Mouse (Mus musculus): ENCODE results near the gene Mark3. TPM values are rescaled to one million over a fixed set of nuclear protein-coding genes. Genes with fewer than 3 reads are reported as not detected.
A peak's percentile ranks its signal among the peaks of the same experiment; 100 is the strongest.

Gene Mark3
- polyA plus RNA-seq, 1 experiment from 2014 or later, result 70.5 TPM

- peak overlapping the region; percentile 48 for H3K4me2 ChIP-seq (ENCODE audit: low read depth, low read length)
- peak; percentile 35 for ATAC-seq (replicated peaks; ENCODE audit: insufficient number of reproducible peaks, low FRiP score, low TSS enrichment, low read depth)
- 0 out of 2 replicates have a peak, but pooled peaks cover 7% of the 10 kb centered on the region for H3K4me1 ChIP-seq (ENCODE audit: control insufficient read depth, insufficient read depth, low read length)
- H3K4me3 ChIP-seq (ENCODE audit: low read depth, low read length), result peak overlapping the region; percentile 22
- H3K9ac ChIP-seq (replicated peaks; ENCODE audit: low read length), result peak overlapping the region; percentile 50
- no peaks in the 10 kb centered on the region for H3K9me3 ChIP-seq (replicated peaks; ENCODE audit: control insufficient read depth, low read length)
- H3K36me3 ChIP-seq (replicated peaks; ENCODE audit: control insufficient read depth, insufficient read depth, low read depth, low read length), result no peaks in the 10 kb centered on the region
- peak overlapping the region; percentile 28; the same call in 1 of the 2 replicates for H3K27ac ChIP-seq (replicated peaks; ENCODE audit: low read depth, low read length)
- DNase-seq (ENCODE audit: low spot score), result peak; percentile 99
- peaks cover 28% of the 10 kb centered on the region for H3K27me3 ChIP-seq (ENCODE audit: control insufficient read depth, insufficient read depth, low read length)
- 0% methylated on average over 8 of the region's 8 CpGs for WGBS
Measured at GRCm38 (mm10) chr12:111668457-111668912, 94.2 kb downstream of the Mark3 start.

- 60% methylated on average over 23 of the region's 23 CpGs for WGBS
- 0 out of 2 replicates have a peak, but pooled peaks cover 7% of the 10 kb centered on the region for H3K4me1 ChIP-seq (ENCODE audit: control insufficient read depth, insufficient read depth, low read length)
- peak overlapping the region; percentile 50; the same call in 1 of the 2 replicates for H3K9ac ChIP-seq (replicated peaks; ENCODE audit: low read length)
- H3K4me2 ChIP-seq (ENCODE audit: low read depth, low read length), result peak overlapping the region; percentile 48
- H3K27ac ChIP-seq (replicated peaks; ENCODE audit: low read depth, low read length), result peak overlapping the region; percentile 28; the same call in 1 of the 2 replicates
- DNase-seq (ENCODE audit: low spot score) (no peak), ATAC-seq (replicated peaks; ENCODE audit: insufficient number of reproducible peaks, low FRiP score, low TSS enrichment, low read depth) (no peak)
- no peaks in the 10 kb centered on the region for H3K9me3 ChIP-seq (replicated peaks; ENCODE audit: control insufficient read depth, low read length)
- peaks cover 34% of the 10 kb centered on the region for H3K27me3 ChIP-seq (ENCODE audit: control insufficient read depth, insufficient read depth, low read length)
- H3K36me3 ChIP-seq (replicated peaks; ENCODE audit: control insufficient read depth, insufficient read depth, low read depth, low read length), result no peaks in the 10 kb centered on the region
- H3K4me3 ChIP-seq (ENCODE audit: low read depth, low read length), result no peak overlapping the region
Measured at GRCm38 (mm10) chr12:111669000-111669788, 94.9 kb downstream of the Mark3 start.

GRCm38 (mm10) chr12:111669961-111670360, 95.6 kb downstream of the Mark3 start:
- H3K4me2 ChIP-seq (ENCODE audit: low read depth, low read length), result peak overlapping the region; percentile 94
- ATAC-seq (replicated peaks; ENCODE audit: insufficient number of reproducible peaks, low FRiP score, low TSS enrichment, low read depth) (no peak), DNase-seq (ENCODE audit: low spot score) (no peak)
- H3K27me3 ChIP-seq (ENCODE audit: control insufficient read depth, insufficient read depth, low read length), result peaks cover 34% of the 10 kb centered on the region
- no peaks in the 10 kb centered on the region for H3K36me3 ChIP-seq (replicated peaks; ENCODE audit: control insufficient read depth, insufficient read depth, low read depth, low read length)
- H3K9me3 ChIP-seq (replicated peaks; ENCODE audit: control insufficient read depth, low read length), result no peaks in the 10 kb centered on the region
- no peak overlapping the region for H3K27ac ChIP-seq (replicated peaks; ENCODE audit: low read depth, low read length)
- H3K4me1 ChIP-seq (ENCODE audit: control insufficient read depth, insufficient read depth, low read length), result 0 out of 2 replicates have a peak, but pooled peaks cover 7% of the 10 kb centered on the region
- peak overlapping the region; percentile 42; the same call in 1 of the 2 replicates for H3K4me3 ChIP-seq (ENCODE audit: low read depth, low read length)
- peak overlapping the region; percentile 47; the same call in 1 of the 2 replicates for H3K9ac ChIP-seq (replicated peaks; ENCODE audit: low read length)
- WGBS, result 50% methylated on average over 8 of the region's 8 CpGs

- no peak overlapping the region for H3K27ac ChIP-seq (replicated peaks; ENCODE audit: low read depth, low read length)
- no peaks in the 10 kb centered on the region for H3K9me3 ChIP-seq (replicated peaks; ENCODE audit: control insufficient read depth, low read length)
- H3K4me1 ChIP-seq (ENCODE audit: control insufficient read depth, insufficient read depth, low read length), result 0 out of 2 replicates have a peak, but pooled peaks cover 7% of the 10 kb centered on the region
- no peaks in the 10 kb centered on the region for H3K36me3 ChIP-seq (replicated peaks; ENCODE audit: control insufficient read depth, insufficient read depth, low read depth, low read length)
- H3K4me3 ChIP-seq (ENCODE audit: low read depth, low read length), result peak overlapping the region; percentile 42
- WGBS, result 4% methylated on average over 29 of the region's 29 CpGs
- peak overlapping the region; percentile 47 for H3K9ac ChIP-seq (replicated peaks; ENCODE audit: low read length)
- ATAC-seq (replicated peaks; ENCODE audit: insufficient number of reproducible peaks, low FRiP score, low TSS enrichment, low read depth), result no peak; the same call in 1 of the 2 replicates
- peaks cover 34% of the 10 kb centered on the region for H3K27me3 ChIP-seq (ENCODE audit: control insufficient read depth, insufficient read depth, low read length)
- H3K4me2 ChIP-seq (ENCODE audit: low read depth, low read length), result peak overlapping the region; percentile 94
- no peak for DNase-seq (ENCODE audit: low spot score)
Measured at GRCm38 (mm10) chr12:111670371-111670971, 96.1 kb downstream of the Mark3 start.

- H3K4me3 ChIP-seq (ENCODE audit: low read depth, low read length), result peak overlapping the region; percentile 42
- H3K4me1 ChIP-seq (ENCODE audit: control insufficient read depth, insufficient read depth, low read length), result 0 out of 2 replicates have a peak, but pooled peaks cover 7% of the 10 kb centered on the region
- no peak for DNase-seq (ENCODE audit: low spot score)
- H3K27ac ChIP-seq (replicated peaks; ENCODE audit: low read depth, low read length), result no peak overlapping the region
- no peak for ATAC-seq (replicated peaks; ENCODE audit: insufficient number of reproducible peaks, low FRiP score, low TSS enrichment, low read depth)
- no peaks in the 10 kb centered on the region for H3K9me3 ChIP-seq (replicated peaks; ENCODE audit: control insufficient read depth, low read length)
- WGBS, result 1% methylated on average over 35 of the region's 35 CpGs
- peak overlapping the region; percentile 94 for H3K4me2 ChIP-seq (ENCODE audit: low read depth, low read length)
- H3K36me3 ChIP-seq (replicated peaks; ENCODE audit: control insufficient read depth, insufficient read depth, low read depth, low read length), result no peaks in the 10 kb centered on the region
- H3K27me3 ChIP-seq (ENCODE audit: control insufficient read depth, insufficient read depth, low read length), result peaks cover 34% of the 10 kb centered on the region
- H3K9ac ChIP-seq (replicated peaks; ENCODE audit: low read length), result peak overlapping the region; percentile 47
Measured at GRCm38 (mm10) chr12:111670976-111671375, 96.7 kb downstream of the Mark3 start.

- no peak for ATAC-seq (replicated peaks; ENCODE audit: insufficient number of reproducible peaks, low FRiP score, low TSS enrichment, low read depth)
- WGBS, result under 1% methylated on average over 34 of the region's 34 CpGs
- H3K4me1 ChIP-seq (ENCODE audit: control insufficient read depth, insufficient read depth, low read length), result 0 out of 2 replicates have a peak, but pooled peaks cover 7% of the 10 kb centered on the region
Measured at GRCm38 (mm10) chr12:111671431-111671902, 97.1 kb downstream of the Mark3 start.

GRCm38 (mm10) chr12:111672176-111672575, 97.9 kb downstream of the Mark3 start, which contains the start of gene Ckb:
Ckb (minus strand) TSS chr12:111672338.
- DNase-seq (ENCODE audit: low spot score) (peak; percentile 88), ATAC-seq (replicated peaks; ENCODE audit: insufficient number of reproducible peaks, low FRiP score, low TSS enrichment, low read depth) (peak; percentile 72)
- Histone ChIP-seq H3K4me2 (ENCODE audit: low read depth, low read length) (peak within 1 kb of the TSS; percentile 94), H3K9me3 (replicated peaks; ENCODE audit: control insufficient read depth, low read length) (no peaks in the 10 kb centered on the region), H3K4me3 (ENCODE audit: low read depth, low read length) (peak within 1 kb of the TSS; percentile 42), H3K27me3 (ENCODE audit: control insufficient read depth, insufficient read depth, low read length) (peaks cover 34% of the 10 kb centered on the region), H3K9ac (replicated peaks; ENCODE audit: low read length) (peak within 1 kb of the TSS; percentile 47), H3K4me1 (ENCODE audit: control insufficient read depth, insufficient read depth, low read length) (peaks cover 7% of the 10 kb centered on the region; the same call in 1 of the 2 replicates), H3K36me3 (replicated peaks; ENCODE audit: control insufficient read depth, insufficient read depth, low read depth, low read length) (no peaks in the 10 kb centered on the region), H3K27ac (replicated peaks; ENCODE audit: low read depth, low read length) (no peak within 1 kb of the TSS)
- 0% methylated on average over 31 of the region's 31 CpGs for WGBS

More at GRCm38 (mm10) chr12:111671431-111671902, 97.1 kb downstream of the Mark3 start:
- no peaks in the 10 kb centered on the region for H3K36me3 ChIP-seq (replicated peaks; ENCODE audit: control insufficient read depth, insufficient read depth, low read depth, low read length)
- peak overlapping the region; percentile 47 for H3K9ac ChIP-seq (replicated peaks; ENCODE audit: low read length)
- no peaks in the 10 kb centered on the region for H3K9me3 ChIP-seq (replicated peaks; ENCODE audit: control insufficient read depth, low read length)
- H3K4me2 ChIP-seq (ENCODE audit: low read depth, low read length), result peak overlapping the region; percentile 94
- H3K27ac ChIP-seq (replicated peaks; ENCODE audit: low read depth, low read length), result no peak overlapping the region
- H3K27me3 ChIP-seq (ENCODE audit: control insufficient read depth, insufficient read depth, low read length), result peaks cover 34% of the 10 kb centered on the region
- DNase-seq (ENCODE audit: low spot score), result no peak
- H3K4me3 ChIP-seq (ENCODE audit: low read depth, low read length), result peak overlapping the region; percentile 42
